Mouse (Mus musculus) bone marrow, adult 2 months (tissue): ENCODE data around the gene Zcchc17.

Source experiments
- CTCF ChIP-seq: fragments of 200-500 bp; IDR thresholded peaks from 2 replicates; pipeline ENCODE4 v1.5.1; 2011; ENCODE audit warnings: low read length, control low read depth; ENCODE audit not compliant: control insufficient read depth, insufficient read depth
- POLR2A ChIP-seq: fragments of 200-500 bp; IDR thresholded peaks from 2 replicates; pipeline ENCODE4 v1.6.1; 2011; ENCODE audit warnings: low read depth, mild to moderate bottlenecking, control low read depth, low read length, borderline replicate concordance; ENCODE audit not compliant: control insufficient read depth

DNA sequence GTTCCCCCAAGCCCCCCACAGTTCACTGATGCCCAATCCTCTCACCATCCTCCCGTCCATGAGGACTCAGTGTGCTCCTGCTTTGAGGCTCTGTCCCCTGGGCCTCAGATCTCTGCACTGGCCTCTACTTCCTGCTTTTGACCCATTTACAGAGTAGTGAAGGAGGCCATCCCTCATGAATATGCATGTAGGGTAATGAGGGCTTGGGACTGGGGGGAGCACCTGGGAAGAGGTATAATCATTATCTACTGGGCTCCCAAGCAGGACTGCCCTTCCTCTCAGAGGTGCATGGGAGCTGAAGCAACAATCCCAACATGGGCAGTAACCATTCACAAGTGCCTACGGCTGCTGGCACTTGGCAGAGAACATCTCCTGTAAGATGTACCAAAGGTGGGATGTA lies 80.6 kb downstream of the Zcchc17 start, which contains the start of gene Serinc2:
- no peak for TF ChIP-seq CTCF
- TF ChIP-seq POLR2A, result no peak
